Mouse (Mus musculus) urinary bladder, postnatal 10 days (tissue): ENCODE results near the gene Ncbp3.

ENCODE experiments used
- DNase-seq: peaks from one replicate; pipeline ENCODE4 v3.0.0; 2022; ENCODE audit warnings: low spot score

Gene Ncbp3

DNA sequence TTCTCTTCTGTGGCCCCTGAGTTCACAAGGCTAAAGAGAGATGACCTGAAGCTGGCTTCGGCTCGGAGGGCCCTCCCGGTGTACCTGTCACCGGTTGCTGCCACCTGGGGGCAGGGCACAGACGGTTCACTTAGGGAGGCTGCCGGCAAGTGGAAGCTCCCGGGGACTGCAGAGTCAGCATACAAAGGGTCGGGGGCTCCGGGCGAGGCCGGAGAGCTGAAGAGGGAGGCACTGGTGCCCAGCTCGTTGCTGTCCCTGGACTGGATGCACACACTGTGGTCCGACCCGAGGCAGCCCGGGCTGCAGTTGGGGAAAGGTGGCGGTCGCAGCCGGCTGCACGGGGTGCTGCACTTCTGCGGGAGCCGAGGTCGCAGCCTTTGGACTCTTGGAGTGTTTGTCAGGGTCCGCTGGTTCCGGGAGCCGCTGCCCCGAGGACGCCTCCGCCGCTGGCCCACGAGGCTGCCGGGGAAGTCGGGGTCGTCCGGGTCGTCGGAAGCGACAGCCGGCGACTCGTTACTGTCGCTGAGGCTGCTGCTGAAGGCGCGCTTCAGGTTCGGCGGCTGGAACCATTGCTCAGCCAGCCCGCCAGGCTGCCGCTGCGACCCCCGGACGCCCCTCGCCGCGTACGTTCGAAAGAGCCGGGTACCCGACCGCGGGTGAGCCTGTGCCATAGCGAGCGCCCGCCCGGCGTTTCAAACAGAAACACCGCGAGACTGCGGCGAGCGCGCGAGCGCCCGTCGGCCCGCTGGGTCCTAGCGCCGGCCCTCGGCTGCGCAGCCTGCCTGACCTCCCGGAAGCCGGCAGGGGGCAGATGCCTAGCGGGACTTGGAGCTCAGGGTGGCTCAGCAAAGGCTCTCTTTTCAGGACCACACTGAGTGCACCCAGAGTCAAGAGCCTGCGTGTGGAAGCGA is 90.3 kb downstream of the Ncbp3 start, which contains the start of gene Haspin:
TSS of gene Haspin (minus strand) at position 704 of the 911 bp plus-strand sequence.
- DNase-seq, result peak; percentile 71
